Mouse (Mus musculus): ENCODE results near the gene H2-Q10.
A peak's percentile ranks its signal among the peaks of the same experiment; 100 is the strongest.
"Not testable (repeated sequence)": the region's sequence is repeated elsewhere in the genome, so short reads cannot be mapped to it uniquely, and the experiment has no call there.

H2-Q10 gene

DNA sequence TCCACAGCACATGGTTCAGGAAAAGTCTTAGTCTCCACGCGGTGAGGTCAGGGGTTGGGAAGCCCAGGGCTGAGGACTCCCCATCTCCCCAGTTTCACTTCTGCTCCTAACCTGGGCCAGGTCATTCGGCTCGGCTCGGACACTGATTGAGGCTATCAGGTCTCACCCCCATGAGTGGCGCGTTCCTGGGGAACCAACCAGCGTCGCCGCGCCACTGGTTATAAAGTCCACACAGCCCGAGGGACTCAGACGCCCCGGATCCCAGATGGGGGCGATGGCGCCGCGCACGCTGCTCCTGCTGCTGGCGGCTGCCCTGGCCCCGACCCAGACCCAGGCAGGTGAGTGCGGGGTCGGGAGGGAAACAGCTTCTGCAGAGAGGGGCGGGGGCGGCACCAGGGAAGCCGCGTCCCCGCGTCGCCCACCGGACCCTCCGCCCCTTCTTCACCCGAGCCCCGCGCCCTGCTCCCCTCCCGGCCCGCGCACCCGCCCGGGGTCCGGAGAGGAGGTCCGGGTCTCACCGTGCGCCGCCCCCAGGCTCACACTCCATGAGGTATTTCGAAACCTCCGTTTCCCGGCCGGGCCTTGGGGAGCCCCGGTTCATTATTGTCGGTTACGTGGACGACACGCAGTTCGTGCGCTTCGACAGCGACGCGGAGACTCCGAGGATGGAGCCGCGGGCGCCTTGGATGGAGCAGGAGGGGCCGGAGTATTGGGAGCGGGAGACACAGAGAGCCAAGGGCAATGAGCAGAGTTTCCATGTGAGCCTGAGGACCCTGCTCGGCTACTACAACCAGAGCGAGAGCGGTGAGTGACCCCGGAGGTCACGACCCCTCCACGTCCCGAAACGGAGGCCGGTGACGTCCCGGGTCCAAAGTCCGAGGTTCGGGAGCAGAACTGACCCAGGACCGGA is at the start of gene H2-Q10:
Gene H2-Q10 (plus strand): TSS at position 248 of the 910 bp plus-strand sequence.
- DNase-seq: peak; percentile 61

DNA sequence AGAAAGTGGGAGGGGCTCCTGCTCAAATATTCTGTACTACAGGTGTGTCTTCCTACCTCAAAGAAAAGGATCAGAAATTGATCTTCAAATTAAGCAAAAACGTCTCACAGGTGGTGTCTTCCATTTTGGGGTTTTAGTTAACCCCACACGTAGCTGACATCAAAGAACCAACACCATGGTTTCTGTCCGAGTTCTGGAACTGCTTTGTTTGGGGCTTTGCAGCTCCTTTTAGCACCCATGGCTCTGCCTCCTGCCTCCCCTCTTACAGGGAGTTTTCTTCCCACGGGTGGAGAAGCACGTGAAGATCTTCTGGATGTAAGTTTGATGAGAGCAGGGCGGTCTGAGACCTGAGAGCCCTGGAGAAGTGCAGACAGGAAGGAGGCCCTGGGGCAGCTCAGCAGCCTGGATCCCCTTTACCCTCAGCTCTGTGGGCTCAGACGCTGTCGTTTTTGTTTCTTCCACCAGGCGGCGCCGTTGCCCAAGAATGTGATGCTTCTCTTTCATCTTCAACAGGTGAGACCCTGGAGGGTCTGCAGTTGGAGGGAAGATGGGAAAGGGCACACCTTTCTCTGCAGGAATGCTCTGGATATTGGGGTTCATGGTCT is 49.6 kb upstream of the H2-Q10 start:
- peak; percentile 49 for DNase-seq

DNA sequence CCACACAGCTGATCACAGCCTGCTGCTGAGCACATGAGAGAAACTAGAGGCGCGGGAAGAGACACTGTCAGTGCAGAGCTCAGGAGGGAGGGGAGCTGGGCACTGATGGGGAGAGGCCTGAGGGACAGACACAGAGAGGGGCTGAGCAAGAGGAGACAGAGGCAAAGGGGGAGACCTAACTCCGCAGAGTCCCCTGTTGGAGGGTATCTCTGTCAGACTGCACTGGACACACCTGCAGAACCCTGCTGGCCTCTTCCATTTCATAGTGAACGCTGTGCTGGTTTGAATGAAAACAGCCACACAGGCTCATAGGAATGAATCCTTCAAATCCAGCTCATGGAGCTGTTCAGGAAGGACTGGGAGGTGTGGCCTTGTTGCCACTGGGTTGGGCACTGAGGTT is 48.6 kb upstream of the H2-Q10 start:
- DNase-seq: not testable (repeated sequence)

DNA sequence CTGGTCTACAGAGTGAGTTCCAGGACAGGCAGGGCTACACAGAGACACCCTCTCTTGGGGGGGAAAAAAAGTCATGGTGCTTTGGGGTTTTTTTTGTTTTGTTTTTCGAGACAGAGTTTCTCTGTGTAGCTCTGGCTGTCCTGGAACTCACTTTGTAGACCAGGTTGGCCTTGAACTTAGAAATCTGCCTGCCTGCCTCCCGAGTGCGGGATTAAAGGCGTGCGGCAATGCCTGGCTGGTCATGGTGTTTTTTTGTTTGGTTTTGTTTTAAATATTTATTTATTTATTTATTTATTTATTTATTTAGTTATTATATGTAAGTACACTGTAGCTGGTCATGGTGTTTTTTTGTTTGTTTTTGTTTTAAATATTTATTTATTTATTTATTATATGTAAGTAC is 47.5 kb upstream of the H2-Q10 start:
- not testable (repeated sequence) for DNase-seq

DNA sequence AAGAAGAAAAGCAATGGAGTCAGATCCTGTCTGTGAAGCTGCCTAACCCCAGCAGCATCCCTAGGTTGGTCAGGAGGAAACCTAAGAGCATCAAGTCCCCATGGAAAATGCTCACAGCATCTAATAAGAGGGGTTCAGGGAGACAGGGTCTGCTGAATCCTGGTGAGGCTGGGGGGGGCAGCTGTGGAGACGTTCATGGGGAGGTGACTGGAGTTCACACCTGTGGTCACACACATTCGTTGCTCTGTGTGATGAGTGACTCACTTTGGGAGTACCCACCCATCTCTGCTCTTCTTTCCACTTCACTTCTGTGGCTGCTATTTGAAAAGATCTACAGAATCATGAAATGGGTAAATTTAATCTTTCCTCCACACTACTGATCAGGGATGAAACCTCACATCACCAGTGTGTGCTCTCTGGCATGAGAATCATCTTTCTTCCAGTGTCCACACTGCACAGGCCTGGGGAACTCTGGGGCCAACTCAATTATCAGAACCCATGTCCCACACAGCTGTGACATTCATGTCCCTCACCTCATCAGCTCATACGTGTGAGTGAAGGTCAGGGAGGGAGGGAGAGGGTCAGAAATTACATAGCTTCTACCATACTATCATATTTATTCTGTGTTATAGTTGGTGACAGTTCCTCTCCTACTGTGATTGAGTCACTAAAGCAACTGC is 46.6 kb upstream of the H2-Q10 start:
- not testable (repeated sequence) for DNase-seq

DNA sequence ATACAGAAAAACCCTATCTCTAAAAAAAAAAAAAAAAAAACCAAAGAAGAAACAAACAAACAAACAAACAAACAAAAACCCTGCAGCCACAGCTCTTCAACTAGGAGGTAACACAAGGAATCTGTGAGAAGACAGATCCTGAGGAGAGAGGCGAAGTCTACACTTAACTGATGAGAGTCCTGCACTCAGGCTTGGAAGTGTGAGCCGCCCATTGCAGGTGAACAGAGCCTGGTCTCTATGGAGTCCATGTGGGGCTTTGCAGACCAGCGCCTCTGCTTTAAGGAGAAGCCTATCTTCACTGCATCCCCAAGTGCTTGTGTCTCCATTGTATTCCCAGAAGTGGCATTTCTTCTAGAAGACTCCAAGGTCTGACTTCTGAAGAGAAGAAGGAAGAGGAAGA is 45.8 kb upstream of the H2-Q10 start:
- DNase-seq: not testable (repeated sequence)

DNA sequence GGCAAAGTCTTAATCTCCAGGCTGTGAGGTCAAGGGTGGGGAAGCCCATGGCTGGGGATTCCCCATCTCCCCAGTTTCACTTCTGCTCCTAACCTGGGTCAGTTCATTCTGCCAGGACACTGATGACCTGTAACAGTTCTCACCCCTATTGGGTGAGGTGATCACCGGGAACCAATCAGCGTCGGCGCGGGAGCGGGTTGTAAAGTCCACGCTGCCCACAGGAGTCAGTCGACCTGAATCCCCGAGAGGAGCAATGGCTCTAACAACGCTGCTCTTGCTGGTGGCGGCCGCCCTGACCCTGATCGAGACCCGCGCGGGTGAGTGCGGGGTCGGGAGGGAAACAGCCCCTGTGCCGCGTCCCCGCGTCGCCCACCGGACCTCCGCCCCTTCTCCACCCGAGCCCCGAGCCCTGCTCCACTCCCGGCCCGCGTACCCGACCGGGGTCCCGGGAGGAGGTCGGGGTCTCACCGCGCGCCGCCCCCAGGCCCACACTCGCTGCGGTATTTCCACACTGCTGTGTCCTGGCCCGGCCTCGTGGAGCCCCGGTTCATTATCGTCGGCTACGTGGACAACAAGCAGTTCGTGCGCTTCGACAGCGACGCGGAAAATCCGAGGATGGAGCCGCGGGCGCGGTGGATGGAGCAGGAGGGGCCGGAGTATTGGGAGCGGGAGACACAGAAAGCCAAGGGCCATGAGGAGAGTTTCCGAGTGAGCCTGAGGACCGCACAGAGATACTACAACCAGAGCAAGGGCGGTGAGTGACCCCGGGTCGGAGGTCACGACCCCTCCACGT is 45.1 kb upstream of the H2-Q10 start, which contains the start of gene H2-Q6:
Gene H2-Q6 (plus strand): TSS at position 227 of the 793 bp plus-strand sequence.
- peak; percentile 66 for DNase-seq

DNA sequence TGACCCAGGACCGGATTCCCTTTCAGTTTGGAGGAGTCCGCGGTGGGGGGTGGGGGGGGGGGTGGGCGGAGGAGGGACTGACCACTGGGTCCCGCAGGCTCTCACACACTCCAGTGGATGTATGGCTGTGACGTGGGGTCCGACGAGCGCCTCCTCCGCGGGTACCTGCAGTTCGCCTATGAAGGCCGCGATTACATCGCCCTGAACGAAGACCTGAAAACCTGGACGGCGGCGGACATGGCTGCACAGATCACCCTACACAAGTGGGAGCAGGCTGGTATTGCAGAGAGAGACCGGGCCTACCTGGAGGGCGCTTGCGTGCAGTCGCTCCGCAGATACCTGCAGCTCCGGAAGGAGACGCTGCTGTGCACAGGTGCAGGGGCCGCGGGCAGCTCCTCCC is 44.4 kb upstream of the H2-Q10 start:
- peak; percentile 23 for DNase-seq

DNA sequence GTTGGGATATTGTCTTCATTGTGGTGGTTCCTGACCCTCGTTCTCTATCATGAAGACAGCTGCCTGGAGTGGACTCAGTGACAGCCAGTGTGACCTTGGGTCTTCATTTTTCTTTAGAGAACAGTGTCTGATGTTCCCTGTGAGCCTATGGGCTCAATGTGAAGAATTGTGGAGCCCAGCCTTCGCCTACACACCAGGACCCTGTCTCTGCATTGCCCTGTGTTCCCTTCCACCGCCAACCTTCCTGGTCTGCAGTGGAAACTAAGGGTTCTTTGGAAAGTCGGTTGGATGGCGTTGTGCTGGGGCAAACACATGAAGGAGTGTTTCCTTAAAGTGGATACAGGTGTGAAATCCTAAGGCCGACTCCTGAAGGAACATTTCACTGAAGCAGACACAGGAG is 41.0 kb upstream of the H2-Q10 start:
- not testable (repeated sequence) for DNase-seq

DNA sequence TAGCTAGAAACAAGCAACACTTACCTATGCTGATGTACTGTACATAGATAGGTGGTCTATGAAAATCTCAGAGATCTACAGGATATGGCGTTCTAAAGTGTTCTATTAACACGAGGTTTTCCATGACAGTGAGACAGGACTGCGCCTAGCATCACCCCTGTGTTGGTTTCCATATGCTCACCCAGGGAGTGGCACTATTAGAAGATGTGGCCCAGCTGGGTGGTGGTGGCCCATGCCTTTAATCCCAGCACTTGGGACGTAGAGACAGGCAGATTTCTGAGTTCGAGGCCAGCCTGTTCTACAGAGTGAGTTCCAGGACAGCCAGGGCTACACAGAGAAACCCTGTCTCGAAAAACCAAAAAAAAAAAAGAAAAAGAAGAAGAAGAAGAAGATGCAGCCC is 39.2 kb upstream of the H2-Q10 start:
- DNase-seq: not testable (repeated sequence)

DNA sequence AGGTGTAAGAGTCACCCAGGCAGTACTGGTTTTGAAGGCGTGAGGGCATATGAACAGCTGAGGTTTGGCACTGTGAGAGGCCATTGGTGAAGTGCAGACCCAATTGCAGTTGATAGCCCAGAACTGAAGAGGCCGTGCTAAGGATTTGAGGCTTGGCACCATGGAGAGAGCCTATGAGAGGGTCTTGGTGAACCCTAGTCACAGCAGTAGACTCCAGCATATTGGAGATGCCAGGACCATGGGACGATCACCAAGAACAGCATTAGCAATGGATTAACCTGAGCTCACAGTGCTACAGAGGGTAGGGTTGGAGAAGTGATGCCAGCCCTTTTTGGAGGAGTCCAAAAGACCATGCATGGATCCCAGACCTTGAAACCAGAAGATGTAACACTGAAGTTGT is 37.7 kb upstream of the H2-Q10 start:
- DNase-seq: not testable (repeated sequence)

DNA sequence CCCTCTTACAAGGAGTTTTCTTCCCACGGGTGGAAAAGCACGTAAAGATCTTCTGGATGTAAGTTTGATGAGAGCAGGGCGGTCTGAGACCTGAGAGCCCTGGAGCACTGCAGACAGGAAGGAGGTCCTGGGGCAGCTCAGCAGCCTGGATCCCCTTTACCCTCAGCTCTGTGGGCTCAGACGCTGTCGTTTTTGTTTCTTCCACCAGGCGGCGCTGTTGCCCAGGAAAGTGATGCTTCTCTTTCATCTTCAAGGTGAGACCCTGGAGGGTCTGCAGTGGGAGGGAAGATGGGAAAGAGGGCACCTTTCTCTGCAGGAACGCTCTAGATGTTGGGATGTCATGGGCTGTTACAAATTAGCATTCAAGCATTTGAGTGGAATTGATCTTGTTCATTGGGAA is 35.1 kb upstream of the H2-Q10 start:
- DNase-seq: peak; percentile 42

DNA sequence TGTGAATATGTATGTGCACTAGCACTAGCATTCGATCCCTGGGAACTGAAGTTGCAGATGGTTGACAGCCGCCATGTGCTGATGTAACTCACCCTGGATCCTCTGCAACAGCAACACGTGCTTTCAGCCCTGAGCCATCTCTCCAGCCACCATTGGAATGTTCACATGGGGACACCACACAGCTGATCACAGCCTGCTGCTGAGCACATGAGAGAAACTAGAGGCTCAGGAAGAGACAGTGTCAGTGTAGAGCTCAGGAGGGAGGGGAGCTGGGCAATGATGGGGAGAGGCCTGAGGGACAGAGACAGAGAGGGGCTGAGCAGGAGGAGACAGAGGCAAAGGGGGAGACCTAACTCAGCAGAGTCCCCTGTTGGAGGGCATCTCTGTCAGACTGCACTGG is 34.3 kb upstream of the H2-Q10 start:
- not testable (repeated sequence) for DNase-seq

DNA sequence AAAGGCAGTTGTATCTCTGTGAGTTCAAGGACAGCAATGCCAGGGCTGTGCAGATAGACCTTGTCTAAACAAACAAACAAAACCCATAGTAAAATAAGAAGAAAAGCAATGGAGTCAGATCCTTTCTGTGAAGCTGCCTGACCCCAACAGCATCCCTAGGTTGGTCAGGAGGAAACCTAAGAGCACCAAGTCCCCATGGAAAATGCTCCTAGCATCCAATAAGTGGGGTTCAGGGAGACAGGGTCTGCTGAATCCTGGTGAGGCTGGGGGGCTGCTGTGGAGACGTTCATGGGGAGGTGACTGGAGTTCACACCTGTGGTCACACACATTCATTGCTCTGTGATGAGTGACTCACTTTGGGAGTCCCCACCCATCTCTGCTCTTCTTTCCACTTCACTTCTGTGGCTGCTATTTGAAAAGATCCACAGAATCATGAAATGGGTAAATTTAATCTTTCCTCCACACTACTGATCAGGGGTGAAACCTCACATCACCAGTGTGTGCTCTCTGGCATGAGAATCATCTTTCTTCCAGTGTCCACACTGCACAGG is 32.4 kb upstream of the H2-Q10 start:
- DNase-seq: not testable (repeated sequence)

DNA sequence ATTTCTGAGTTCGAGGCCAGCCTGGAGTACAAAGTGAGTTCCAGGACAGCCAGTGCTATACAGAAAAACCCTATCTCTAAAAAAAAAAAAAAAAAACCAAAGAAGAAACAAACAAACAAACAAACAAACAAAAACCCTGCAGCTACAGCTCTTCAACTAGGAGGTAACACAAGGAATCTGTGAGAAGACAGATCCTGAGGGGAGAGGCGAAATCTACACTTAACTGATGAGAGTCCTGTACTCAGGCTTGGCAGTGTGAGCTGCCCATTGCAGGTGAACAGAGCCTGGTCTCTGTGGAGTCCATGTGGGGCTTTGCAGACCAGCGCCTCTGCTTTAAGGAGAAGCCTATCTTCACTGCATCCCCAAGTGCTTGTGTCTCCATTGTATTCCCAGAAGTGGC is 31.5 kb upstream of the H2-Q10 start:
- DNase-seq: not testable (repeated sequence)

DNA sequence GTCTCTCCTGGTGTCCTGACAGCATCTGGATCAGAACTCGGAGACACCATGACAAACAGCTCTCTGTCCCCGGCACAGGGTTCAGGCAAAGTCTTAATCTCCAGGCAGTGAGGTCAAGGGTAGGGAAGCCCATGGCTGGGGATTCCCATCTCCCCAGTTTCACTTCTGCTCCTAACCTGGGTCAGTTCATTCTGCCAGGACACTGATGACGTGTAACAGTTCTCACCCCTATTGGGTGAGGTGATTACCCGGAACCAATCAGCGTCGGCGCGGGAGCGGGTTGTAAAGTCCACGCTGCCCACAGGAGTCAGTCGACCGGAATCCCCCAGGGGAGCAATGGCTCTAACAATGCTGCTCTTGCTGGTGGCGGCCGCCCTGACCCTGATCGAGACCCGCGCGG is 31.0 kb upstream of the H2-Q10 start, which contains the start of gene H2-Q7:
Gene H2-Q7 (plus strand): TSS at position 271 of the 400 bp plus-strand sequence.
- peak; percentile 39 for DNase-seq

DNA sequence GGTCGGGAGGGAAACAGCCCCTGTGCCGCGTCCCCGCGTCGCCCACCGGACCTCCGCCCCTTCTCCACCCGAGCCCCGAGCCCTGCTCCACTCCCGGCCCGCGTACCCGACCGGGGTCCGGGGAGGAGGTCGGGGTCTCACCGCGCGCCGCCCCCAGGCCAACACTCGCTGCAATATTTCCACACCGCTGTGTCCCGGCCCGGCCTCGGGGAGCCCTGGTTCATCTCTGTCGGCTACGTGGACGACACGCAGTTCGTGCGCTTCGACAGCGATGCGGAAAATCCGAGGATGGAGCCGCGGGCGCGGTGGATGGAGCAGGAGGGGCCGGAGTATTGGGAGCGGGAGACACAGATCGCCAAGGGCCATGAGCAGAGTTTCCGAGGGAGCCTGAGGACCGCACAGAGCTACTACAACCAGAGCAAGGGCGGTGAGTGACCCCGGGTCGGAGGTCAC is 30.6 kb upstream of the H2-Q10 start:
- not testable (repeated sequence) for DNase-seq

DNA sequence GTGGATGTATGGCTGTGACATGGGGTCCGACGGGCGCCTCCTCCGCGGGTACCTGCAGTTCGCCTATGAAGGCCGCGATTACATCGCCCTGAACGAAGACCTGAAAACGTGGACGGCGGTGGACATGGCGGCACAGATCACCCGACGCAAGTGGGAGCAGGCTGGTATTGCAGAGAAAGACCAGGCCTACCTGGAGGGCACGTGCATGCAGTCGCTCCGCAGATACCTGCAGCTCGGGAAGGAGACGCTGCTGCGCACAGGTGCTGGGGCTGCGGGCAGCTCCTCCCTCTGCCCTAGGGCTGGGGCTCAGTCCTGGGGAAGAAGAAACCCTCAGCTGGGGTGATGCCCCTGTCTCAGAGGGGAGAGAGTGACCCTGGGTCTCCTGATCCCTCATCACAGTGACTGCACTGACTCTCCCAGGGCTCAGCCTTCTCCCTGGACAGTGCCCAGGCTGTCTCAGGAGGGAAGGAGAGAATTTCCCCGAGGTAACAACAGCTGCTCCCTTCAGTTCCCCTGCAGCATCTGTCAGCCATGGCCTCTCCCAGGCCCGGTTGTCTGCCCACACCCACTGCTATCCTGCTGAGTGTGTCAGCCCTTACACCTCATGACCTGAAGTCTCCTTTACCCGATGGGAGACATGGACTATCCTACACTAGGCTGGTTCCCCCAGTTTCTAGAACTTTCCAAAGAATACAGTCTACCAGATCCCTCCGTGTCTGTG is 29.8 kb upstream of the H2-Q10 start:
- not testable (repeated sequence) for DNase-seq

DNA sequence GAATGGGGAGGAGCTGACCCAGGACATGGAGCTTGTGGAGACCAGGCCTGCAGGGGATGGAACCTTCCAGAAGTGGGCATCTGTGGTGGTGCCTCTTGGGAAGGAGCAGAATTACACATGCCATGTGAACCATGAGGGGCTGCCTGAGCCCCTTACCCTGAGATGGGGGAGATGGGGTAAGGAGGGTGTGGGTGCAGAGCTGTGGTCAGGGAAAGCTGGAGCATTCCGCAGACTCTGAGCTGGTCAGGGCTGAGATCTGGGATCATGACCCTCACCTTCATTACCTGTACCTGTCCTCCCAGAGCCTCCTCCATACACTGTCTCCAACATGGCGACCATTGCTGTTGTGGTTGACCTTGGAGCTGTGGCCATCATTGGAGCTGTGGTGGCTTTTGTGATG is 27.5 kb upstream of the H2-Q10 start:
- not testable (repeated sequence) for DNase-seq

DNA sequence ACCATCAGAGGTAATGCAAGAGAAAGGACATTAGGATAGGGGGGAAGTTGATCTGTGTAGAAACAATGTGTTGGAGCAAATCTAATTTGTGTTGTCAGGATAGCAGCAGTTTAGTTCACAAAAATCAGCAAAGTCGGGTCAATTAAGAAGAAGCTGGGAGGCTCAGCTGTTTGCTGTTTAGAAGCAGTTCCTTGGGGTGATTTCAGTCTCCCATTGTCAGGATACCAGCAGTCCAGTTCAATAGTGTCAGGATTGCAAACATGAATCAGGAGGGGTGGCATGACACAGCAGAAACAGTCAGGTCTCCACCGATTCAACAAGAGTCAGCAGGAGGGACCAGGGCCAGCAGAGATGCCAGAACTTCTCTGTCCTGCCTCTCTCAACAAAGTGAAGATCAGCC is 25.4 kb upstream of the H2-Q10 start:
- not testable (repeated sequence) for DNase-seq

DNA sequence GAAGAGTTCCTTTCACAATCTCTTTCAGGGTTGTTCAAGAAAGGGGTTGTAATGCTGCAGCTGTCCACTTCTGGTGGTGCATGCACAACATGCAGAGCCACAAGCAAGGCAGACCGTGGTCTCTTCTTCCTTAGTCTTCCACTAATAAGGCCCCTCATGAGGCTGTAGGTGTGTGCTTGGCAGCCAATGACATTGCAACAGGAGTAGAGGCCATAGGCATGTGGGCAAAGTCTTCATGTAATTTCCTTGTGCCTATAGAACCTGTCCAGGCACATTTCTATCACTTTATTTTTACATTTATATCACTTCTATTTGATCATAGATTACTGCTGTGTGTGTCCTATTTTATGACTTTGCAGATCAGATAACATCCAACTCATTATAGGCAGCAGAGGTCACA is 11.6 kb upstream of the H2-Q10 start:
- DNase-seq: not testable (repeated sequence)

Measured in liver (tissue).